Mouse (Mus musculus): ENCODE results near the gene Ip6k2.

DNA sequence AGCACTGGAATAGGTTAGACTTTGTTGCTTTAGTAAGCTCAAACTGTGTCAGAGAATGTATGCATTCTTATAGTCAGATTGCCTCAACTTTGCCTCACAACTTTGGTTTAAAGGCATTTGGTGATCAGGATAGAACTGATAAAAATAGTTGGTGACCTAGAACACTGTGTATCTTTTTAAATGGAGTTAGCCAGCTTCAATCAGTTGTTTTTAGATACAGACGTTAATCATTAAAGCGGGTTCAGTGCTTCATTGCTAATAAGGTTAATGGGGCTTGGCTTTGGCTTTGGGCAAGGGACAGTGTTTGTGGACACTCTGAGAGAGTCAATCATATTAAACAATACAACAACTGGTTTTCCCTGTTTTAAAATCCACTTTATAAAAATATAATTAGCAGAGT, 11.7 kb downstream of the Ip6k2 start:
- TF ChIP-seq KAT2A (IDR thresholded peaks at IDR 0.05; ENCODE audit: insufficient replicate concordance, low read length): no peak
- TF ChIP-seq MXI1 (IDR thresholded peaks at IDR 0.05; ENCODE audit: low read depth, low read length): no peak
- no peak for TF ChIP-seq CTCF (conservative IDR thresholded peaks at IDR 0.05 in 1 of 2, IDR thresholded peaks at IDR 0.05 in 1 of 2; ENCODE audit: low read depth in 2 of 2, low read length in 2 of 2)
- no peak for TF ChIP-seq POLR2A (IDR thresholded peaks at IDR 0.05; ENCODE audit: low read depth, low read length)
- TF ChIP-seq UBTF (IDR thresholded peaks at IDR 0.05; ENCODE audit: low read depth, low read length): no peak
- TF ChIP-seq POLR2AphosphoS2 (IDR thresholded peaks at IDR 0.05; ENCODE audit: low read depth, low read length): no peak
- no peak for TF ChIP-seq EP300 (IDR thresholded peaks at IDR 0.05; ENCODE audit: low read length)
- TF ChIP-seq JUND (conservative IDR thresholded peaks at IDR 0.05; ENCODE audit: low read depth, low read length): no peak
- no peak for TF ChIP-seq RAD21 (IDR thresholded peaks at IDR 0.05; ENCODE audit: low read depth, low read length)
